12 mouse cellular contexts compared by ENCODE assay signal in genomic region chr1:79698506-79698905, GRCm38 (mm10). TPM values are rescaled to one million over a fixed set of nuclear protein-coding genes. Genes with fewer than 3 reads are reported as not detected.
"Had no signal": no experiment of that assay in that cellular context is flagged by ENCODE, and none has a peak within 500 bp of the region (broad histone marks: within the 10 kb centered on the region; RNA-seq: fewer than 3 reads in every experiment).

No protein-coding gene starts in this region.

- H3K27me3 ChIP-seq: liver, embryonic 13.5 days; lung, embryonic 15.5 days; neural tube, embryonic 13.5 days had no signal

- H3K4me3 ChIP-seq: limb, embryonic 10.5 days; liver, embryonic 13.5 days; lung, embryonic 15.5 days; neural tube, embryonic 13.5 days had no signal

- ATAC-seq: liver, postnatal 0 days had no signal

- H3K36me3 ChIP-seq: limb, embryonic 10.5 days; liver, embryonic 13.5 days; lung, embryonic 15.5 days had no signal

- H3K4me1 ChIP-seq: limb, embryonic 10.5 days; liver, embryonic 13.5 days had no signal

- H3K4me2 ChIP-seq: liver, embryonic 13.5 days; lung, embryonic 15.5 days; neural tube, embryonic 13.5 days had no signal

- DNase-seq: kidney, adult 11 months; kidney, adult 9 months; kidney, postnatal 10 days; kidney, postnatal 4 days; liver, embryonic 13.5 days; liver, postnatal 0 days; right cerebral cortex, postnatal 14 days; thymus, postnatal 4 days had no signal

- H3K9me3 ChIP-seq: limb, embryonic 10.5 days; liver, embryonic 13.5 days; lung, embryonic 15.5 days; neural tube, embryonic 13.5 days had no signal

- H3K9ac ChIP-seq: liver, embryonic 13.5 days; liver, postnatal 0 days; lung, embryonic 15.5 days; neural tube, embryonic 13.5 days had no signal

- H3K27ac ChIP-seq: limb, embryonic 10.5 days; liver, embryonic 13.5 days had no signal

RNA-seq across cellular contexts. Expression of gene Ap1s3, which starts 26.7 kb away (rescaled TPM):
- polyA plus RNA-seq: midbrain, embryonic 14.5 days; neural tube, embryonic 13.5 days had no signal
